Mouse (Mus musculus) megakaryocyte, embryonic 14.5 days (primary cell): ENCODE measurements around the gene Rcbtb2.

Source experiments
- FLI1 ChIP-seq: IDR thresholded peaks from 2 replicates; pipeline ENCODE4 v1.6.1; 2012; ENCODE audit warnings: low read length, inconsistent platforms, mixed read lengths
- GATA1 ChIP-seq: IDR thresholded peaks from 3 replicates; pipeline ENCODE4 v1.6.1; 2012; ENCODE audit warnings: mixed read lengths, low read length, inconsistent platforms, borderline replicate concordance

- no peak for TF ChIP-seq GATA1
- no peak for TF ChIP-seq FLI1
Measured at GRCm38 (mm10) chr14:73087247-73087646, 35.6 kb upstream of the Rcbtb2 start.
